Mouse (Mus musculus): Measurements from ENCODE around the gene Gfod1. TPM values are rescaled to one million over a fixed set of nuclear protein-coding genes. Genes with fewer than 3 reads are reported as not detected.

Gfod1 gene
- polyA plus RNA-seq, 1 experiment from 2014 or later: 0.67 TPM

- WGBS: 57% methylated on average over 16 of the region's 16 CpGs
- no peak for ATAC-seq (ENCODE audit: low FRiP score, low read depth)
- no peak overlapping the region for H3K4me2 ChIP-seq (replicated peaks)
- H3K9ac ChIP-seq: no peak overlapping the region
- no peaks in the 10 kb centered on the region for H3K36me3 ChIP-seq
- no peaks in the 10 kb centered on the region for H3K27me3 ChIP-seq
- peaks cover 34% of the 10 kb centered on the region for H3K4me1 ChIP-seq
- H3K4me3 ChIP-seq: no peak overlapping the region
- no peaks in the 10 kb centered on the region for H3K9me3 ChIP-seq
- no peak overlapping the region for H3K27ac ChIP-seq
Measured at GRCm38 (mm10) chr13:43208914-43209439, 95.0 kb downstream of the Gfod1 start.

- Histone ChIP-seq H3K9me3 (no peaks in the 10 kb centered on the region), H3K4me1 (peaks cover 21% of the 10 kb centered on the region), H3K36me3 (no peaks in the 10 kb centered on the region), H3K9ac (no peak overlapping the region), H3K27me3 (no peaks in the 10 kb centered on the region), H3K4me2 (replicated peaks) (no peak overlapping the region), H3K4me3 (no peak overlapping the region), H3K27ac (no peak overlapping the region)
- ATAC-seq (ENCODE audit: low FRiP score, low read depth): no peak
- 77% methylated on average over 12 of the region's 12 CpGs for WGBS
Measured at GRCm38 (mm10) chr13:43206118-43206683, 97.8 kb downstream of the Gfod1 start.

- Histone ChIP-seq H3K4me3 (no peak overlapping the region), H3K36me3 (no peaks in the 10 kb centered on the region; the same call in 1 of the 2 replicates), H3K27ac (no peak overlapping the region), H3K27me3 (0 out of 2 replicates have a peak, but pooled peaks cover 3% of the 10 kb centered on the region), H3K9me3 (no peaks in the 10 kb centered on the region), H3K4me1 (0 out of 2 replicates have a peak, but pooled peaks cover 3% of the 10 kb centered on the region), H3K9ac (no peak overlapping the region), H3K4me2 (replicated peaks) (no peak overlapping the region)
- WGBS: 64% methylated on average over 5 of the region's 5 CpGs
- ATAC-seq (ENCODE audit: low FRiP score, low read depth): no peak
Measured at GRCm38 (mm10) chr13:43203641-43204040, 100.3 kb downstream of the Gfod1 start.

GRCm38 (mm10) chr13:43203234-43203633 lies 100.7 kb downstream of the Gfod1 start:
- ATAC-seq (ENCODE audit: low FRiP score, low read depth): no peak
- Histone ChIP-seq H3K9ac (no peak overlapping the region), H3K4me3 (no peak overlapping the region), H3K36me3 (no peaks in the 10 kb centered on the region; the same call in 1 of the 2 replicates), H3K9me3 (no peaks in the 10 kb centered on the region), H3K27me3 (0 out of 2 replicates have a peak, but pooled peaks cover 3% of the 10 kb centered on the region), H3K27ac (no peak overlapping the region), H3K4me1 (0 out of 2 replicates have a peak, but pooled peaks cover 3% of the 10 kb centered on the region), H3K4me2 (replicated peaks) (no peak overlapping the region)
- 82% methylated on average over 7 of the region's 7 CpGs for WGBS

GRCm38 (mm10) chr13:43202351-43202750 lies 101.6 kb downstream of the Gfod1 start:
- Histone ChIP-seq H3K4me1 (0 out of 2 replicates have a peak, but pooled peaks cover 3% of the 10 kb centered on the region), H3K4me3 (no peak overlapping the region), H3K9me3 (no peaks in the 10 kb centered on the region), H3K27me3 (0 out of 2 replicates have a peak, but pooled peaks cover 3% of the 10 kb centered on the region), H3K4me2 (replicated peaks) (no peak overlapping the region), H3K36me3 (no peaks in the 10 kb centered on the region; the same call in 1 of the 2 replicates), H3K27ac (no peak overlapping the region), H3K9ac (no peak overlapping the region)
- no peak for ATAC-seq (ENCODE audit: low FRiP score, low read depth)
- WGBS: 82% methylated on average over 10 of the region's 10 CpGs

- Histone ChIP-seq H3K4me1 (0 out of 2 replicates have a peak, but pooled peaks cover under 1% of the 10 kb centered on the region), H3K36me3 (no peaks in the 10 kb centered on the region; the same call in 1 of the 2 replicates), H3K27ac (no peak overlapping the region), H3K4me3 (no peak overlapping the region), H3K27me3 (0 out of 2 replicates have a peak, but pooled peaks cover 3% of the 10 kb centered on the region), H3K9ac (no peak overlapping the region), H3K9me3 (no peaks in the 10 kb centered on the region), H3K4me2 (replicated peaks) (no peak overlapping the region)
- no peak for ATAC-seq (ENCODE audit: low FRiP score, low read depth)
- WGBS: 43% methylated on average over 22 of the region's 22 CpGs
Measured at GRCm38 (mm10) chr13:43201033-43201432, 102.9 kb downstream of the Gfod1 start.

GRCm38 (mm10) chr13:43200473-43200872 lies 103.5 kb downstream of the Gfod1 start:
- Histone ChIP-seq H3K9me3 (no peaks in the 10 kb centered on the region), H3K9ac (no peak overlapping the region), H3K36me3 (no peaks in the 10 kb centered on the region; the same call in 1 of the 2 replicates), H3K4me3 (no peak overlapping the region), H3K4me1 (no peaks in the 10 kb centered on the region), H3K27ac (no peak overlapping the region), H3K4me2 (replicated peaks) (no peak overlapping the region), H3K27me3 (0 out of 2 replicates have a peak, but pooled peaks cover 3% of the 10 kb centered on the region)
- 74% methylated on average over 22 of the region's 22 CpGs for WGBS
- no peak for ATAC-seq (ENCODE audit: low FRiP score, low read depth)

GRCm38 (mm10) chr13:43199749-43200148 lies 104.2 kb downstream of the Gfod1 start:
- Histone ChIP-seq H3K9ac (no peak overlapping the region), H3K27ac (no peak overlapping the region), H3K4me2 (replicated peaks) (no peak overlapping the region), H3K27me3 (0 out of 2 replicates have a peak, but pooled peaks cover 3% of the 10 kb centered on the region), H3K4me1 (no peaks in the 10 kb centered on the region), H3K4me3 (no peak overlapping the region), H3K9me3 (no peaks in the 10 kb centered on the region), H3K36me3 (no peaks in the 10 kb centered on the region; the same call in 1 of the 2 replicates)
- ATAC-seq (ENCODE audit: low FRiP score, low read depth): no peak
- 66% methylated on average over 5 of the region's 5 CpGs for WGBS

GRCm38 (mm10) chr13:43199282-43199681 lies 104.7 kb downstream of the Gfod1 start:
- no peak overlapping the region for H3K4me3 ChIP-seq
- H3K4me1 ChIP-seq: no peaks in the 10 kb centered on the region
- 82% methylated on average over 7 of the region's 7 CpGs for WGBS
- no peak overlapping the region for H3K27ac ChIP-seq
- no peak for ATAC-seq (ENCODE audit: low FRiP score, low read depth)
- H3K36me3 ChIP-seq: no peaks in the 10 kb centered on the region; the same call in 1 of the 2 replicates
- H3K9me3 ChIP-seq: no peaks in the 10 kb centered on the region
- H3K27me3 ChIP-seq: 0 out of 2 replicates have a peak, but pooled peaks cover 3% of the 10 kb centered on the region
- H3K4me2 ChIP-seq (replicated peaks): no peak overlapping the region
- no peak overlapping the region for H3K9ac ChIP-seq

GRCm38 (mm10) chr13:43197187-43197586 lies 106.8 kb downstream of the Gfod1 start:
- 0 out of 2 replicates have a peak, but pooled peaks cover 3% of the 10 kb centered on the region for H3K27me3 ChIP-seq
- H3K4me2 ChIP-seq (replicated peaks): no peak overlapping the region
- no peak overlapping the region for H3K9ac ChIP-seq
- no peak for ATAC-seq (ENCODE audit: low FRiP score, low read depth)
- no peaks in the 10 kb centered on the region for H3K9me3 ChIP-seq
- H3K36me3 ChIP-seq: no peaks in the 10 kb centered on the region; the same call in 1 of the 2 replicates
- no peaks in the 10 kb centered on the region; the same call in 1 of the 2 replicates for H3K4me1 ChIP-seq
- no peak overlapping the region for H3K4me3 ChIP-seq
- H3K27ac ChIP-seq: no peak overlapping the region
- 59% methylated on average over 6 of the region's 6 CpGs for WGBS

GRCm38 (mm10) chr13:43196000-43196399 lies 108.0 kb downstream of the Gfod1 start:
- 29% methylated on average over 7 of the region's 7 CpGs for WGBS
- Histone ChIP-seq H3K9ac (no peak overlapping the region), H3K27me3 (0 out of 2 replicates have a peak, but pooled peaks cover 3% of the 10 kb centered on the region), H3K9me3 (no peaks in the 10 kb centered on the region), H3K27ac (no peak overlapping the region), H3K36me3 (no peaks in the 10 kb centered on the region; the same call in 1 of the 2 replicates), H3K4me1 (peaks cover 10% of the 10 kb centered on the region), H3K4me3 (no peak overlapping the region), H3K4me2 (replicated peaks) (no peak overlapping the region)
- no peak for ATAC-seq (ENCODE audit: low FRiP score, low read depth)

GRCm38 (mm10) chr13:43193932-43194331 lies 110.0 kb downstream of the Gfod1 start:
- Histone ChIP-seq H3K36me3 (no peaks in the 10 kb centered on the region), H3K9ac (no peak overlapping the region), H3K4me1 (peaks cover 10% of the 10 kb centered on the region), H3K27me3 (no peaks in the 10 kb centered on the region), H3K4me3 (no peak overlapping the region), H3K4me2 (replicated peaks) (no peak overlapping the region), H3K27ac (no peak overlapping the region), H3K9me3 (no peaks in the 10 kb centered on the region)
- no peak for ATAC-seq (ENCODE audit: low FRiP score, low read depth)
- WGBS: 94% methylated on average over 8 of the region's 8 CpGs

Measured in limb, embryonic 13.5 days (tissue).